Mouse (Mus musculus) E14TG2a.4 (cell line): Measurements from ENCODE around the gene Tstd1.

ENCODE experiments used
- CTCF ChIP-seq: conservative IDR thresholded peaks from 2 replicates; pipeline ENCODE4 v1.5.1; 2014; ENCODE audit warnings: low read length
- NANOG ChIP-seq: IDR thresholded peaks from 2 replicates; pipeline ENCODE4 v1.6.1; 2014; ENCODE audit warnings: borderline replicate concordance, low read length, mixed read lengths

GRCm38 (mm10) chr1:171445050-171445449 is 26.4 kb downstream of the Tstd1 start:
- TF ChIP-seq CTCF (no peak), NANOG (no peak)
